Mouse (Mus musculus) cerebellum, postnatal 10 days (tissue): ENCODE measurements at regions not wholly inside any gene's neighbourhood (a gene's known extent, or its start where the extent isn't known, plus 50 kb on each side); places are given as distances from the start of the nearest gene placed in this dataset.

Source experiments
- DNase-seq, 2 experiments: peaks; one replicate each; pipeline ENCODE4 v3.0.0; 2021; ENCODE audit warnings: mixed read lengths in 2 of 2

DNA sequence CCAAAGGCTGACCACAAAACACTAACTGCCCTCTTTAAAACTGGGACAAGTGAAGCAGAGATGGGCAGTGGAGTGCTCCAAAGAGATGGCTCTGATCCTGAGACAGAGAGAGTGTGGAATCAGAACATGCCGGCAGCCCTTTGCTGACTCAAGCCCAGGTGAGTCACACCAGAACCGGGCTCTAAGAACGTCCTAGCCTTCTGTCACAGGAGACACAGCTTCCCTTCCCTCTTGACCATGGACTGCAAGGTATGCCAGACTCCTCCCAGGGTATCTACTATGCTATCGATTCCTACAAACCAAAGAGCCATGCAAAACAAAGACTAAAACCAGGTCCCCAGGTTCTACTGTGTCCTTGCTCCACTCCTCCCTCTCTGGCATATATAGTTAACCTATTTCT is 98.0 kb downstream of the Dhx15 start:
- no peak for DNase-seq

DNA sequence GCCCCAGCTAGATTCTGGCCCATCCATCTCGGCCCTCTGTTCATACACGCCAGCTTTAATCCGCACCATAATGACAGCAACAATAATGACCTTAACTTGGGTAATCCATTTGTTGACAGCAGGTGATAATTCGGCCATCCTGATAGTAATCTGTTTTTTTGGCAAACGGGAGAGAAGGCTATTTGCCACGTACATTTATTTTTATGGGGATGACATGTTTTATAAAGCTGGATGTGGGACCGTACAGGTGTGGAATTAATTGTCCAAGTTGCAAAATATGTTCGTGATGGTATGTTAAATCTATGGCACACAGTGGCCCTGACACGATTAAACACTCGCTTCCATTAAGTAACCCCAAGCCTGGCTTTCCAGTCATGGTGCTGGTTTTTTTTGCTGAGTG is 102.2 kb downstream of the Dhx15 start:
- DNase-seq = no peak

DNA sequence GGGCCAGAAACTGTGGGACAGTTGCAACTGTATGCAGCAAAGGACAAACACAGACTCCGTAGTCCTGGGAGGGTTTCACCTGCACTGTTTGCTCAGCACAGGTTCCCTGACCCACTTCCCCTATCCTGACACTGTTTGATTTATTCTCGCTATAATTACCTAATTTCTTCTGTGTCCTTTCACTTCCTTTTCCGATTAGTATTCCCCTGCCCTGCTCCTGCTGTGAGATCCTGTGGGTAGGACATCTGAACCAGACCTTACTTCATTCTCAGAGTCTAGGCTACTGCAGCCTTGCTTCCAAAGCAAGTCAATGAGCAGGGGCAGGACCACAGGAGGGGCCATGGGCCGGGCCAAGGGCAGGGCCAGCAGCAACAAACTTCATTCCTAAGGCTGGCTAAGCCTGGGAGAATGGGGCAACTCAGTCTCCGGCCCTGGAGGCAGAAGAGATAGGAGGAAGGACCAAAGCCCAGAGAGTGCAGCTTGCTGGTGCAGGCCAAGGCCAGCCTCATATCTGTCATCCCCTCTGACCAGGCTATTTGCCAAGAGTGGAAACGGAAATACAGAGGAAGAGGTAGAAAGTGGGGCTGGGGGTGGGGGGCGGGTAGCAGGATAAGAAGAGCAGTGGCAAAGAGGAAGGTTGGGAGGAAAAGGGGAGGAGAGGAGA is 103.4 kb downstream of the Dhx15 start:
- no peak for DNase-seq

DNA sequence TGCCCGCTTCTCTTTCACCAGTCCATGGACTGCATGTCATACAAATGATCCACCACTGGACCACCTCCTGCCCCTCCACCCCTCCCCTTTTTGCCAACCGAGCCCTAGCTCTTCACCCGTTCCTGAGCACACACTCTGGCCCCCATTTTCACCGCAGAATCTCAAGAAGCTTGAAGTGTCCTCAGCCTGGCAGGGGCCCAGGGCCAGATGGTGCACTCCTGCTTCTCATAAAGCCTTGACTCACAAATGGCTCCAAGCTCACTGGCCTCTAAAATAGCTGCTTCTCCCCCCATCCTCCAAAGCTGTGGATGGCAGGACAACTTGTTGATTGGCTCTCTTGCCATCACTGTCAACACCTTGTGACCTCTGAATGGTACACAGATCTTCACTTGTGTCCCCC is 110.0 kb downstream of the Dhx15 start:
- peak; percentile 80 to 84 for DNase-seq

DNA sequence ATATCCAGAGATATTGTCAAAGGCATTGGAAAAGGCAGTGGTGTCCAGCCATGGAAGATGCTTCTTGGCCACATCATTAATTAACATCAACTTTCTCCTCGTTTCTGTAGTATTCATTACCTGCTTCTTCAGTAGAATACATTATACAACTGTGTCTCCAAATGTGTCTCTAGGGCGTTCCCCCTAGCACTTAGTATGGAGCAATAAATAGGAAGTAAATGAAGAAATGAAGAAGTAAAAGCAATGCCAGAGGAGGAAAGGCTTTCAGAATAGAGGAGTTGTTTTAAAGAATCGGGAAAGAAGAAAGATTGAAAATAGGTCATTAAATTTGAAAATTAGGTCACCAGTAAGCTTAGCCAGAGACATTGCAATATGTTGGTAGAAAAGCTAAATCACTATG is 112.6 kb downstream of the Dhx15 start:
- DNase-seq = no peak

DNA sequence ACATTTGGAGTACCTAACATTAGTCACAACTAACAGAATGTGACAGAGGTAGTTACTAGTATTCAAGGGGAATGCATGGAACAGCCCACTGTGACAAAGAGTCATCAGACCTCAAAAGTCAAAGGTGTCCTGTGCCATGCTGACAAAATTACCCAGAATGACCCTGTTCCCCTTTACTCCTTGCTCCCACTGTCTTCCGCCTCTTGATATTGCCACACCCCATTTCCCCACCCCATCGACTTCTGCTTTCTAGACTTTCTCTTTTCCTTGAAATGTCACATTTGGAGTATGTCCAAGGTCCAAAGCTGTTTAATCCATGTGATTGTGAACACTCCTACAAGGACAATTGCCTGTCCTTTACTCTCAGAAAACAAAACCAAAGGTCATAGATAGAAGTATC is 115.2 kb downstream of the Dhx15 start:
- no peak for DNase-seq

DNA sequence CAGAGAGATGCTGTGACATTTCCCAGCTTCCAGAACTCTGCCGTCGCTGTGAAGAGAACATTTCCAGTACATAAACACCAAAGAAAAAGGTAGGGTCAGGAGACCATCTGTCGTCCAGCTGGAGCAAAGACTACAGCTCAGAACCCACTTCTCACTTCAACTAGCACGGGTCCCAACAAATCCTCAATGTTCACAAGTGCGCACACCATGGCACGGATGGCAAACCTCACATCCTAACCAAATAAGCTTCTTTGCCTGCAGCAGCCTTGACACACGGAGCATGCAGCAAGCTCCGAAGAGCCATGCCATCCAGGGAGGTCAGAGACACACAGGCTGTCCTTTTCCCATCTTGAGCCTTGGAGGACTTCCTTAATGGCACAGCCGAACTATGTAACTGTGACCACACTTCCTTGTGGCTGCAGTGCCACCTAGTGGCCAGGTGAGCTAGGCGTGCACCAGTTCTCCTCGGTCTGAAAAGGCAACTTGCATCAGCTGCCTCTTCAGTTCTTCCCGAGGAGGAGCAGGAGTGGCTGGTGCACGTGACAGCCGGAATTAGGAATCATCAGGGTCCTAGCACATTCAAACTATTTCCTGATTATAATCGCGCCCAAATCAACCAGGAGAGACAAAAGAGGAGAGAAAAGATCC is 125.4 kb downstream of the Dhx15 start:
- DNase-seq = peak; percentile 95 to 97

DNA sequence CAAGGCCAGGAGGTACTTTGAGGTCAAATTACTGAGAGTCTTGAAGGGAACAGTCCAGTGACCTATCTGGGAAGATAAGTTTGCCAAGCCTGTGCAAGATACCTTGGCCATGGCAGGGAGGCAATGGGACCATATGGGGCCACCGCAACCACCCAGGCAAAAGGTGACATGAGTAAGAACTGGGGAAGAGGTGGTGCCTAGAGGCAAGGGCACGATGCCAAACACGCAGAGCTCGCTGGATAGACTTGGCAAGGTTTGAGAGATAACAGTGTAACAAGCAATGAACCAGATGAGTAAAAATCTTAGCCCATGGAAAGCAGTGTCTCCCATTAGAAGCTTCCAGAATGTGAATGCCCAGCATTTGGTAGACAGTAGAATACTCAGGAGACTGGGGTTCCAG is 128.1 kb downstream of the Dhx15 start:
- peak; percentile 16 to 45 for DNase-seq

DNA sequence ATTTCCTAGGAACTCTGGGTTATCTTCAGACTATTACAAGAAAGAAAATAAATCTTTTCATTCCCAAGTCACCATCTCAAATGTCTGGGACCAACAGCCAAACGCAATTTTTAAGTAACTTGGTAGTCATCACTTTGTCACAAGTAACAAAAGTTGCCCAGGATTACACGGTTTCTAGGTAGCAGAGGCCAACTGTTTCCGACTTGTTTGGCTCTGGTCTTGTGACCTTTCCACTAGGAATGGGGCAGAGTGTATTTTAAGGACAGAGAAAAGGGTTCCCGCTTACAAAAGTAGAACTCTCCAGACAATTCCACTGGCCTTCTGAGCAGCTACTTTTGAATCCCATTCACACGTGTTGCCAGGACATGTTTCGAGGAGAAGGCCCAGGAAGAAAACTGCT is 129.1 kb downstream of the Dhx15 start:
- no peak for DNase-seq

DNA sequence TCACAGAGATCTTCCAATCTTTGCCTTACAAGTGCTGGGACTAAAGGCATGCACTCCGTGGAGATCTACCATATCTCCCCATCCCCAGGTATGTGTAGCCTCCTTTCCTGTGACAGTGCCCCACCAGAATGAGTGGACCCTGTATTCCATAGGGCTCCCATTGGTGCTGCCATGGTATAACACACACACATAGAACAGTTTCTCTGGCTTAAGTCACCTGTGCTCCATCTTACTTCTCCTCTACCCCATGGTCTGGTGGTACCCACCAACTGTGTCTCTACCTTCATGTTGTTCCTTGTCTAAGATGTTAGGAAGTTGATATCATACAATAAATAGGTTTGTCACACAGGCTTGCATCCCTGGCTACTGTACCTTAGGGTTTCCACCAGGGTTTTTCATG is 133.1 kb downstream of the Dhx15 start:
- no peak for DNase-seq

DNA sequence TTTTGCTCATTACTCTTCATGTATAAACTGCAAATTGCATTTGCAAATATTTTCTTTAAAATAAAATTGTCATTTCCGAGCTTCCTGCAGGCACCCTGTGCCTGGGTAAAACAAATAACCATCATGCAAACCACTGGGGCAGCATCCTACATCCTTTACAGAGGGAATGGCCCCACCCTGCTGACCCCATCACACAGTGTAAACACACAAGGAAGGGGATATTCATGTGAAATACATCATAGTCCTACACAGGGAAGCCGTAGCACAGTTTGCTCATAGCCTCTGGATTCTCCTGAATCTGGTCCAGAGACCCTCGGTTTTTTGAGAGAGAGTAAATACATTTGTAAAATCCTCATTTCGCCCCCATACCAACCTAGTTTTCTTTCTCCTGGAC is 138.2 kb downstream of the Dhx15 start:
- DNase-seq = no peak

DNA sequence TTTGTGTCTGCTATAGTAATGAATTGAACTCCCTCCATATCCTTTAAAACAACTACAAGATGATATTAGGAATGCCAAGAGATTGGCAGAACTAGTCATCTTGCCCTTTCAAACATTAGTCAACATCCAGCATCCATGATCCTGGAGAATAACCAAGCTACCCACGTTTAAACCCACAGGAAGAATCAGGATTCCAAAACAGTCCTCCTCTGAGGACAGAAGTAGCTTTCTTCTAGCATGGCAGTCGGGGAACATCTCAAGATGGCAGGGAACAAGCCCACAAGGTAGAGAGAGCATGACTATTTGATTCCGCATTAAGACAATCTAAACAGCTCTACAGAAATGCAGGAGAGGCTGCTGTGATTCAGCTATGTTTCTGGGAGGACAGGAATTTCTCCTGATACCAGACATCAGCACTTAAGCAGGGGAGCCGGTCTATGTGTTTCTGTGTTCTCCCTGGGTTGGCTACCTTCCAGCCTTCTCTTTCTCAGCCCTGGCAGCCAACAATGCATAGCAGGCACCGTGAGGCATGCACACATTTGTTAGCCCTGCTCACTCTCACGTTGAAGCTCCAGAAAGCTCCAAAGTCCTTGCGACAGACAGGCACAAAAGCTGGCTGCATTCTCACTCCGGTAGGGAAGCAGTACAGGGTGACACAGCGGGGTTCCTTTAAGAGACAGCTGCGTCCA is 138.8 kb downstream of the Dhx15 start:
- DNase-seq = peak; percentile 65 to 68

DNA sequence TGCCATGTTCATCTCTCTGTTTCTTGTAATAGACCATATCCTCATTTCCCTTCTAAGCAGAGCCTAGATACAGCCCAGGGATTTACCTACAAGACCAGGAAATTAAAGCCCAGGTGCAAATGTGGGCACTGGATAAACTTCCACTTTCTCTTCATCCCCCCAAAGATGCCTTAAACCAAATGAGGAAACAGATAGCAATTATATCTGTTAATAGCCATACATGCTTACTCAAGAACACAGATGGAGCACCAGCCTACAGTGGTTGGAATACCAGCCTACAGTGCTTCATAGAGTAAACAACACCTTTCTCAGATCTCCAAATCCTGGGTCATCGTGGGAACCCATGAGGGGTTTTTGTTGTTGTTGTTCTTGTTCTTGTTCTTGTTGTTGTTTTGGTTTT is 141.5 kb downstream of the Dhx15 start:
- DNase-seq = no peak

DNA sequence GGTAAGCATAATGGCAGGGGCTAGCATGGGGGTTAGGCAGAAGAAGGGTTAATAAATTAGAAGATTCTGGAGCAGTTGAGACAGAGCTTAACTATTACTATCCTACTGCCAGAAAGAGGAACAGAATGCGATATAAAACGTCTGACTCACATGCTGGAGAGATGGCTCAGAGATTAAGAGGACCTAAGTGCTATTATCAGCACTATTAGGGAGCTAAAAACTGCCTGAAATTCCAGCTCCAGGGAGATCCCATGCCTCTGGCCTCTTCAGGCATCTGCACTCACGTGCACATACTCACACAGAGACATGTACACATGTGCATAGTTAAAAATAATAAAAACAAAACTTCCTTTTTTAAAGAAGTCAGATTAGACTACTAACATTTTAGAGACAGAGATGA is 143.6 kb downstream of the Dhx15 start:
- DNase-seq = no peak

DNA sequence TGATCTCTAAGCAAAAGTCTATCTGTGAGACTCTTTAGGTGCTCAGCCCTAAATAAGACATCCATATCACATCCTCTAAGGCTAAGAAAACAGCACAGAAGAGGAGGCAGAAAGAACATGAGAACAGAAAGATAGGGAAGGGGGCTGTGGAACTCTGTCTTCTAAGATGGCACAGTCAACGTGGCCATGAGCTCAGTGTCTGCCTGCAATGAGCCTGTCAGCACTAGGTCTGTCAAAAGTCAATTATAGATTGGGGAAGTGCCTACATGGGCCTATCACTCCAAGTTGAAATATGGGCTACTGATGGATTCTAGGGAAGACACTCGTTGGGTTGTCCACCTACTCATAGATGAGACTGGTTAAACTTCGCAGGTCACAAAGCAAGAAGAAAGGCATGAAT is 146.2 kb downstream of the Dhx15 start:
- DNase-seq = no peak

DNA sequence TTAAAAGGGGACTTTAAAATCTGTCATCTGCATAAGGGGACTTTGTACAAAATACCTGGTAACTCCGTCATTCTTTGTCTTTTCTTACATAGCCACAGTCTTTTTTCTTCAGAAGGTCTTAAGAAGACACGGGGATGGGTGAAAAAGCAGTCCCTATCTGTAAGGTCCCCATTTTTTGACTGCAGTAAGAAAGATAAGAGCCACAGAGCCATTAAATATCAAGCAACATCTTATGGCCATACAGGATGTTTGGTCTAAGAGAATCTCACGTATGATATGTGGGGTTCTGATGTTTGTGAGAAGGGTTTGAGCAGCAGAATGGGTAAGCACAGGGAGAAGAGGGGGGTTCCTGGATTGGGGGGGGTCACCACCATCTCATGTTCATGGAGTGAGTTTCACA is 148.9 kb downstream of the Dhx15 start:
- no peak for DNase-seq

DNA sequence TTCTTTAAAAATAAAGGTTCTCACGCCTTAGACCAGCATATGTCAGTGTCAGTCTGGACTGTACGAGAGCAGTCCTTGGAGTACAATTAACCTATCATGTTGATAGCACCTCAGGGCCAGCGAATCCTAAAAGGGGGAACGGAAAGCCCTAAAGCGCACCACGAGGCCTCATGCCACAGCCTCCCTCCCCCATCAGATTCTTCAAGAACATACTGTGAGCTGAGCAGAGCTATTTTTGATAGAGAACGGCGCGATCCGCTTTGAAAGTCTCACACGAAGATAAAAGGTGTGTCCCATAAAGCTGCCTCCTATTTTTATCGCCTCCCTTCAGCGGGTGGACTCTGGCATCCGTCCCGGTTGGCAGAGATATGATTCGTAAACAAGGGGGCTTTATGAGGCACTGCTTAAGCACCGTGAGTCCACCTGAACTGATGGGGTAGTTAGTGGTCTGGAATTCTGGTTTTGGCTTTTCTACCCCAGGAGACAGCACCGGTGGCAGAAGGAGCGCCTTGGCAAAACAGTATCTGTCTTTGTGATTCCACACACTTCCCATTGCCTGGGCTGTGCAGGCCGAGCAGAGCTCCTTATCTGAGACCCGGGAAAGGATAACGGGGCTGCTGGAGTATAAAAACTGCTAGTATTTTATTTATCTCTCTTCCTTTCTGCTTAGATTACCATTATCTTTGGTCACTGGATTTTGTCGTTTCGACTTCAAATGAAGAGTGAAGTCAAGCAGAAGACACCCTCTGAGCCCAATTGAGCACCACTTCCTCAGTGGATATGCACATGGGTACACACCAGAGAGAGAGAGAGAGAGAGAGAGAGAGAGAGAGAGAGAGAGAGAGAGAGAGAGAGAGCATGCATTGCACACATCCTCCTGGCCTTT is 149.6 kb downstream of the Dhx15 start:
- DNase-seq = peak; percentile 52 to 61

DNA sequence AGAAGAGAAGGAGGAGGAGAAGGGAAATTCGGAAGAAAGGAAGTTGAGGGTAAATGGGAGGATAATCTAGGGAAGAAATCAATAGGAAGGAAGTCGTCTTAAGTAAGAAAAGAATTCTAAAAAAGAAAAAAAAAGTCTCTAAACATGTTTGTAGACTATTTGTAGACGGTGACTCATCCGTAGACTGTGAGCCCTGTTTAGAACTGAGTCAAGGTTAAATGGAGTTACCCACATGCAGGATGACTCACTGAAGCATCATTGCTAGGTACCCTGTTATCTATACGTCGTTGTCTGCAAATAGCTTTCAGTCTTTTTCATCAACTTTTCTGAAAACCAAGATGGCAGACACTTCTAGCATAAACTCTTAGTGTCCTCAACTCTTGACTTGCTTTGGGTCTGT is 155.0 kb downstream of the Dhx15 start:
- DNase-seq = no peak

DNA sequence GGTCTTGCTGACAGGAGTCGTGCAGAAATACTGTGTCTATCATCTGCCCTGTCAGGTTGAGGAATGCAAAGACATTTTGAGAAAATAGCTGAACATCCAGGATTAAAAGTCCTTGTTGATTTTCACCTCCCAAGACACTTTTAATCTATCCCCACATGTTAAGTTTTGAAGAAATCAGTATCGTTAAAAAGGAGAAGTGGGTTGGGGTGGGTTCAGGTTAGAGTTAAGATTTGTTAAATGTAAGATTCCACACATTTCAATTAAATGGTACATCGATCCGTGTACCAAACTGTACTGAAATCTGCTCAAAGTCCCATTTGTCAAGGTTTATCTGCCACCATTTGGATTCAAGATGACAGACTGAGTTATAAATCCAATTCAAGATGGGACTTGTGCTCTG is 162.8 kb downstream of the Dhx15 start:
- no peak for DNase-seq

DNA sequence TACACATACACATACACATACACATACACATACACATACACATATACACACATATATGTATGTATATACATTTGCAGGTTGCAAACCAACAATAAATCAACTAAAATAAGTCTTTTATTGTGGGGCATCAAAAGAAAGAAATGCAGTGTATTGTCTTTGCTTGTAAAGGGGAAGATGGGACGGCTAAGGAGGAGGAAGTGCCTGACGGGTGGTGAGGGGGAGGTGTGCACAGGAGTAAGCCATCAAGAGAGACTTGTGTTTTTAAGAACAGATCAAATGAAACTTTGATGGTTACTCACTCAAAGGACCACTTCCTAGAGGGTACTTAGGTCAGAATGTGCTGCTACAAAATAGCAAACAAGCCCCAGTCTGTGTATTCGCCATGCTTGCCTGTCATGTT is 164.2 kb downstream of the Dhx15 start:
- DNase-seq = no peak

DNA sequence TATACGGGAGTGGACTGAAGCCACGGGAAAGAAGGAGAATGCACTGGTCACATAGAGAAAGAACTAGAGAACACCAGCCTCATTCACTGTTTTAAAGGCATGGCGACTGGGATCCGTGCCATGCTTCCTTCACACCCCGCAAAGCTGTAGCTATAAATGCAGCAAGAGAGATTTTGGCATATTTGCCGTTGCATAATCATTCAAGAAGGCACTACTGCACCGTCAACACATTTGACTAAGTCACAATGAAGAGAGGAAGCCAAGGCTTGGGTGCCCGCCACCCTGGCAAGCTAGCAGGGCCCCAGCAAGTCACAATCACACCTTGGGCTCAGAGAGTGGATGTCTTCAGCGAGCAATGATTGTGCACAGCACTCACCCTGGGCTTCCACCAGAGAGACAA is 167.1 kb downstream of the Dhx15 start:
- DNase-seq = peak; percentile 58 to 65

DNA sequence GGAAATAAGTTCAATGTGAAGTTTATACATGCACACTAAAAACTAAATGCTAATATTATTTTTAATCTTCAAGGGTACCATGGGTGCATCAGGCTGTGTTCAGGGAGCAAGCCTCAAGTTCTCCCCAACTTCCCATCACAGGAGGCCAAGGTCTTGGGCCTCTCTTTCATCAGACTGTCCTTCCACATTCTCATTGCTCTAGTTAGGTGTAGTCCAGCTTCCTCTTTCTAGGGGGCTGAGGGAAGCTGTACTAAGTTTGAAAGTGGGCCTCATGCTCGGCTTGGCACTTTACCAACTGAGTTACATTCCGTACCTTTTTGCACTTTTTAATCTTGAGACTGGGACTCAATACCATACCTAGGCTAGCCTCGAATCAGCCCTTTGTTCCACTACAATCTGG is 173.3 kb downstream of the Dhx15 start:
- DNase-seq = no peak

DNA sequence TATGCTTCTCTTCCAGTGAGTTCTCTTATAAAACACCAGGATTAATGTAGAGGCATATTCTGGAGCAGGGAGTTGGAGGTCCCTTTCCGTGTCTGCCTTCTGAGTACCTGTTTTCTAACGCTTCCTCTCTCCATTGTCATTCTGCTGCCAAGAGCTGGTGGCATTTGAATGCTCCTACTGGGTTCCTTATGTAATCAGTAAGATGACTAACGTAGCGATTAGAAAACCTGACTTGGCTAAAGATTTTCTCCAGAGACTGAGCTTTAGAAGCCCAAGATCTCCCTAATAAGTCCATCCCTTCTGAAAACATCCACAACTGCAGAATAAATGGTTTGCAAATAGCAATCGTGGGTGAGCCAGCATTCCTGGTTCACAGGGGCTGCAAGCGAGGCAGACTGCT is 174.5 kb downstream of the Dhx15 start:
- peak; percentile 24 to 27 for DNase-seq
